Mouse (Mus musculus) c-Kit-positive CD71-negative TER-119-negative erythroid progenitor cells, embryonic 14.5 days (primary cell): ENCODE data around the gene Zbtb44.
"Not testable (repeated sequence)": the region's sequence is repeated elsewhere in the genome, so short reads cannot be mapped to it uniquely, and the experiment has no call there.

Experiments used
- DNase-seq: peaks from one replicate; pipeline ENCODE4 v3.0.0-alpha.2; 2013; ENCODE audit warnings: low read depth

Zbtb44 gene

DNA sequence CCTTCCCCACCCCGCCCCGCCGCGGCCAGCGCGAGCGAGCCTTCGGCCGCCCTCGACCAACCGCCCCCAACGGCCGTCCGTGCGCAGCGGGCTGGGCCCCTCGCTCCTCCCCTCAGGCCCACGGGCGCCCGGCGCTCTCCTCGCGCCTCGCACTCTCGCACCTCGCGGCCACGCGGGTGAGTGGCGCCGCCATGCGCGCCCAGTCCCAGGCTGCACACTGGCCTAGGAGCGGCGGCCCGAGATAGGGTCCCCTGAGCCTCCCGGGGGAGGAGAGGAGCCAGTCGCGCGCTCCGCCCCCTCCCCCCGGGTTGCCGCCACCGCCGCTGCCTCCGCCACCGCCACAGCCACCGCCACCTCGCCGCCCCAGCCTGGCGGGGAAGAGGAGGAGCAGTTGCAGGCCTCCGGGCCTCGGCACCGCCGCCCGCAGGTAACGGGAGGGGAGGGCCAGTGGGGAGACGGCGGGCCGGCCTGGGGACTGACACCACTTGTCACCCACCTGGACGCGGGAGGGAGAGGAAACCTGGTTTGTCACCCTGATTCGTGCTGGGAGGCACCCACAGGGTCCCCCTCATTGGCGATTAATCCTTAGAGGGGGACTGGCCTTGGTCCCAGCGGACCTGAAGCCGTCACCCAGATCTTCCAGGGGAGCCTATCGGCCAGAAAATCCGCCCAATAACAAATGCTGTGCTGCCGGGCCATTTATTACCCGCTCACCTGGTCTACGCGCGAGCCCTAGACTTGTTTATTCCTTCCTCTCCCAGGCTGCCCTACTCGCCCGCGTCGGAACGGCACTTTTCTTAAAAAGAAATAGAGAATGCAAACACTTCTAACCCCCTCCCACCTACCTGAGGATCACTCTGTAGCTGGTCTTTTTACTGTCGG lies at the start of gene Zbtb44:
Gene Zbtb44 (plus strand): TSS at position 113 of the 882 bp plus-strand sequence.
- DNase-seq: peak; percentile 41

DNA sequence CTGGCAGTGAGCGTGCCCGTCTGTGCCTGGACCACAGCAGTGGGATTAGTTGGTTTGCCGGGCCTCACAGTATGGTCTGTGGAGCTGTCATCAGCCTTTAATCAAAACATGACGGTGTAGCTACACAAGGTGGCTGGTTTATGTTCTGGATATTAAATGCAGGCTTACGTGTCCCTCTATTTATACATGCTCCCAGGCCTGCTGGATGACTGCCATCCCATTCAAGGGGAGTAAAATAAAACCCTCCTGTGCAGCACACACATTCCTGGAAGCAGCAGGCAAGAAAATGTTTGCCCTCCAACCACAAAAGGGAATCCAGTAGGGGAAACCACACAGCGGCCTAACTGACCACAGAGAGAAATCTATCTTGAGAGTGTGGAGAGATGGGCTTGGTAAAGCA lies 44.7 kb upstream of the Zbtb44 start:
- DNase-seq: no peak

DNA sequence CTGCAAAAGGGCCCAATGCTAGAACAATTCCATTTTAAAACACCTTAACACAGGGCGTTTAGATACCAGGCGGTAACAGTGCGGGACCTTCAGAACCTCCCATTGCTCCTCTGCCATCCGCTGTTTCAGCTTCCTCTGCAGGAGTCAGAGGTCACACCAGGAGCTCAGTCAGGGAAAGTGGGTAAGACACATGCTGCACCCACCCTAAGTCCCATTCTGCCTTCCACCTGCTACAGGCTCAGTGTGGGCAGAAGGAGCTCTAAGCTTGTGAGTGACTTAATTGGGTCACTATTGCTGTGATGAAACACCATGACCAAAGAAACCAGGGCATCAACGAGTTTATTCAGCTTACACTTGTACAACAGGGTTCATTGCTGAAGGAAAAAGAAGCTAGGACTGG lies 37.3 kb upstream of the Zbtb44 start:
- no peak for DNase-seq

DNA sequence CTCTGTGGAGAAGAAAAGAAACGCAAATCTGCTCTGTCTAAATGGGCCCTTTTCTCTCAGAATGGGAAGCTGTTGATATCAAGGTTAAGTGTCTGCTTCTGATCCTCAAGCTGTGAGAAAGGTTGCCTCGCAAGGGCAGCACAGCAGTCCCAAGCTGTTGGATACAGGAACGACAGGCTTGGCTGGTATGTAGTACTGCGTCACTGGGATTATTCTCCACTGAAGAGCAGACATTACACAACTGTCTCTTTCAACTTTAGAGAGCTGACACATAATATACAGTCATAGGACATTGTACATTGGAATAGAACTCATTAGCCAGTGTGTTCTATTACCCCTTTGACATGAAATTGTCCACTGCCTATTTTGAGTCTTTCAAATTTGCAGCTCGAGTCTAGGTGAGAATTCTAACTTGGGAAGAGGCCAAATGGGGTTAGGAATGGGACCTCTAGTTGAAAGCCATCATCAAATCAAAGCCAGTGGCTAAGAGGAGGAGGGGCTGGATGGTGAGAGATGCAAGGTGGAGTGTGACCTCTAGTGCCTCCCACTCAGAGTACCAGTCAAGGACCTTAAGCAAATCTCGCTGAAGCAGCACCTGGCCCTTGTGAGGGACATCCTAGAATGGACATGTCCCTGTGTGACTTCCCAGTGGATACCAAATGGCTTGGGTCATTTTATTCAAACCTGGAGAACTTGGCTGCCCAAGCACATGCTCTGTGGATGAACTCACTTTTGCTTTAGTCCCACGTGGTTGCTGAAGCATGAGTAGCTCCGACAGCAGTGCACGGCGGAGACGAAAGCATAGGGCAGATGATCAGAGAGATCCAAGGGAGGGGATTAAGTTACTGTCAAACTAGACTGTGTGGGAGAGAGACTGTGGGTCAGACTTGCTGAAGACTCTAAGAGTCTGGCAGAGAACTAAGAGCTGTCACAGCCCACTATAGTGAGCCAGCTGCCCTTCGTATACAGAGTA lies 33.6 kb upstream of the Zbtb44 start:
- DNase-seq: no peak

DNA sequence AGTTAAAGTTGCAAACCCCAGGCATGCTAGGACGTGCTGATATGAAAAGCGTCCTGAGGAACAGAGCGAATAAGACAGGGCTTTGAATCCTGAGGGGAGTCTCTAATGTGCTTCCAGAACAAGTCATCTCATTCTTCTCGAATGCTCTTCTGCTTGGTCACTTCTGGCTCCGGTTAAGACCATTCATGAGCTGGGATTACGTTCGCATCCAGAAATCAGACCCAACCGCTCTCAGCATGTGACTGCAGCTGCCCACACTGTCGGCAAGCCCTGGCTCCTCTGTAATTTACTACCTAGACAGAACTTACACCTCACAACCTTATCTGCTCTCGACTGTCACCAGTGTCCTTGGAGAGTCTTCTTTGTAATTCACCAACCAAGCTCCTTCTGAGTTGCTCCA lies 29.8 kb upstream of the Zbtb44 start:
- no peak for DNase-seq

DNA sequence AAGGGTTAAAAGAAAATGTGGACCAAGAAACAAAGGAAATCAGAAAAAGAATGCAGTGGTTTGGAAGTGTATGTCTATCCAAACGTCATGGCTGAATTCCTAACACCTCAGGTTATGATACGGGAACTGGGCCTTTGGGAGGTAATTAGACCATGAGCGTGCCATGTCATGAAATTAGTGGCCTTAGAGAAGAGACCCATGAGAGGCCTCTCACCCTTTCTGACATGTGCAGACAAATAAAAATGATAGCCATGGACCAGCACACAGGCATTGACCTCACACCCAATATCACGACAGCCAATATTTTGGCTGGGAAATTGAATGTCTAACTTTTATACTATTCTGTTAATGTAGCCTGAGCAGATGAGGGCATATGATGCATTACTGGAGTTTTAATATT lies 27.9 kb upstream of the Zbtb44 start:
- DNase-seq: no peak

DNA sequence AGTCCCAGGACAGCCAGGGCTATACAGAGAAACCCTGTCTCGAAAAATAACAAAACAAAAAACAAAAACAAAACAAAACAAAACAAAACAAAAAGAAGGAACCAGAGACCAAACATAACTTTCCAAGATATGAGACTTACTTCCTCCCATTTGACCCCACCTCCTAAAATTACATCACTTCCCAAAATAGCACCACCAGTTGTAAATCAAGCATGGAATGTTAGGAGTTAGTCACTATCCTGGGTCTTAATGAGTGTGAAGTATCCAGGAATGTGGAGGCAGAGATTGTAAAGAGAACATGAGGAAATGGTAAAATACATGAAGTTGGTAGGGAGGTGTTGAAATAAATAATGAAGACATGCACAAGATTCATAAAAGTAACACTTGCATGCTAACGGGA lies 21.1 kb upstream of the Zbtb44 start:
- DNase-seq: no peak

DNA sequence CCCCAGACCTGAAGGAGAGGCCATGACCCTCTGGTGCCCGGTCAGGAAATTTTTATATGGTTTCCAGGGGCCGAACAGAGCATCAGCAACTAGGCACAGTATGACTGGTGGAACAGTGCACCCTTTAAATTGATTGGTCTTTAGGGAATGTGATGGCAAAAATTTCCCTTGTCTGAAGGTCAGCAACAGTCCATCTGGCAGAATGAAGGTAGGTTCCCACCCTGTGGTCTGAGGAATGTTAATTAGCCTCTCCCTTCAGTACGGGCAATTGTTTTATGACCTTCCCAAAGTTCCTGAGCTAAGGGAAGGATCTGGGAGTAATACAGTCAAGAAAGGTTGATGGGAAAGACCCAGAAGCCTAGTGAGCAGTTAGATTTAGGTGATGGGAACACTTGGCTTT lies 20.4 kb upstream of the Zbtb44 start:
- DNase-seq: no peak

DNA sequence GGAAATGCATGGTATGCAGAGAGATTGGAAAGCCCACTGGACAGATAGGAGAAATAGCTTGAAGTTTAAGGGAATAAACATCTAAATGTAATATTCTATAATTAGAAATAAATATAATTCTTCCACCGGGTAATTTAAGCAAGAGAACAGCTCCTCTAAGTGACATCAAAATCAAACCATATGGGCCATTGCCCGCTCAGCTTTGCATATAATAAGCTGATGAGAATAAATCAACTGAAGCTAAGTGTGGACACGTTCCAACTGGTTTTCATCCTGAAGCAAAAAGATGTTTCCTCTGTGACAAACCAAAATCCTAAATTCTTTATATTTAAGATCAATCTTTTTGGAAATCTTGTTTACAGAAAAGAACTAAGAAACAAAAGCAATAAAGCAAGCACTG lies 19.7 kb upstream of the Zbtb44 start:
- no peak for DNase-seq

DNA sequence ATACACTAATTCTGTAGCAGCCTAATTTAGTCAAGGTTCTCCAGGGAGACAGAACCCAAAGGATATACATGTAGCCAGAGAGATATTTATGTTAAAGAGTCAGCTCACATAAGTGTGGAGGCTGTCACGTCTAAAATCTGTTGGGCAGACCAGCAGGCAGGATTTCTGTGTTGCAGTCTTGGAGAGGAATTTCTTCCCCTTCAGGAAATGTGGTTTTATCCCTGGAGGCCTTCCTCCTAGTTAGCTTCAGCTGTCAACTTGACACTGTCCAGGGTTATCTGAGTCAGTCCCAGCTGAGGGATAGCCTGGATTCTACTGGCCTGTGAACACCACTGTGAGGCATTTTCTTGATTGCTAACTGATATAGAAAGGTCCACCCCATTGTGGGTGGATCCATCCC lies 18.9 kb upstream of the Zbtb44 start:
- DNase-seq: no peak

DNA sequence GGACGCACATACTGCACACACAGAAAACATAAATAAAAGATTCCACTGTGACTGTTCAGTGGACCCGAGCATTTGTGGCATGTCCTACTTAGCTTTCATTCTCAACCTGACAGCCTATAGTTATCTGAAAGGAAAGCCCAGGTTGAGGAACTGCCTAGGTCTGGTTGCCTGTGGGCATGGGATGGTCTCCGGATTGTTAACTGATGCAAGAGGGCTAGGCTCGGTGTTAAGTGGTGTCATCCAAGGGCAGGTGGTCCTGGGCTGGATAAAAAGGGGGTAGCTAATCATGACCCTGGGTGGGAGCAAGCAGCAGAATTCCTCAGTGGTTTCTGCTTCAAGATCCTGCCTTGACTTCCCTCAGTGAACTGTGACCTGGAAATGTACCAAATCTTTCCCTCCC lies 17.8 kb upstream of the Zbtb44 start:
- no peak for DNase-seq

DNA sequence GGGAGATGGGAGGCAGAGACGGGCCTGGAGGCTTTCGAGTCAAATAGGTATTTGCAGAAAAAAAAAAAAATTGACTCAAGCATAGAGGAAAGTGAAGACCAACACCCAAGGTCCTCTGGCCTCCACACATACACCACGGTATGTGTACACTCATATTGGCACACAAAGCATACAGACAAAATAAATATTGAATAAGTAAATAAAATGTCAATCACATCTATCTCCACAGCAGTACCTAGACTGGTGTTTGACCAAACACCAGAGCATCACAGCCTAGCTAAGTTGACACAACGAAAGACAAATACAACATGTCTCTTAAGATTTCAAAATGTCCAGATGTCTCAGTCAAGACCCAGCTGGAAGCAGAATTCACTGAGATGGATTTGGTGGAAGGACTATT lies 17.0 kb upstream of the Zbtb44 start:
- no peak for DNase-seq

DNA sequence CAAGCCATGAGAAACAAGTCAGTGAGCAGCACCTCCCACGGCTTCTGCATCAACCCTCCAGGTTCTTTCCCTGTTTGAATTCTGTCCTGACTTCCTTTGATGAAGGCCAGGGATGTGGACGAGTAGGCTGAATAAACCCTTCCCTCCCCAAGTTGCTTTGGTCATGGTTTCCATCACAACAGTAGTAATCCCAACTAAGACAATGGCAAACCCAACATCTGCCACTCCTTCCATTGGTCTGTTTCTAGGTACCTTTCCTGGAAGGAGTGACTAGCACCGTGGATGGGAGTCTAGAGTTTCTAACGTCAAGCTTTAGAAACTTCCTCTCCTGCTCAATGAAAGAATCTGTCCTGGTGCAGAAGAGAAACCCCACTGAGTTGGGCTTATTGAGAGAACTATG lies 12.8 kb upstream of the Zbtb44 start:
- no peak for DNase-seq

DNA sequence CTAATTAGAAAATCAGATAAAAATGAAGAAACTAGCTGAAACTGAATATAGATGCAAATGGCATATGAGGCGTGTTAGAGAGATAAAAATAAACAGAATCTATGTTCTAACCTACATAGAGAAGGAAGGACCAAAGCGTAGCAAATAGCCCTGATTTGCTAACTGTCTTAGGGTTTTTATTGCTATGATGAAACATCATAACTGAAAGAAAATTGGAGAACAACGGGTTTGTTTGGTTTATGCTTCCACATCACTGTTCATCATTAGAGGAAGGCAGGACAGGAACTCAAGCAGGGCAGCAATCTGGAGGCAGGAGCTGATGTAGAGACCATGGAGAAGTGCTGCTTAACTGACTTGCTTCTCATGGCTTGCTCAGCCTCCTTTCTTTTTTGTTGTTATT lies 12.3 kb upstream of the Zbtb44 start:
- DNase-seq: no peak

DNA sequence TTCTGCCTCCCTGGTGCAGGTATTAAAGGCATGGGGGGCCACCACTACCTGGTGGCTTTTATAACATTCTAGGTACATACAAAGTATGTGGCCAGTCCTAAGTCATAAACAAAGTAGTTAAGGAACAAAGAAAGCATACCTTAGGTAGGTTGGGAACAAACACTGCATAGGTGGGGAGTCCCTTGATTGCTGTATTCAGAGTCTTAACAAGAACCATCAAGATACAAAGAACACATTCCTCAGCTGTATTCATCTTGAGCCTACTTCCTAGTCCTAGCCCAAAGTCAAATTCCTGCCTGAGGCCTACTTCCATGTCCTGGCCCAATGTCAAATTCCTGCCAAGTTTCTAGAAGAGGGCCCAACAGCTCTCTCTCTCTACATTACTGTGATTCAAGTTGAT lies 11.7 kb upstream of the Zbtb44 start:
- no peak for DNase-seq

DNA sequence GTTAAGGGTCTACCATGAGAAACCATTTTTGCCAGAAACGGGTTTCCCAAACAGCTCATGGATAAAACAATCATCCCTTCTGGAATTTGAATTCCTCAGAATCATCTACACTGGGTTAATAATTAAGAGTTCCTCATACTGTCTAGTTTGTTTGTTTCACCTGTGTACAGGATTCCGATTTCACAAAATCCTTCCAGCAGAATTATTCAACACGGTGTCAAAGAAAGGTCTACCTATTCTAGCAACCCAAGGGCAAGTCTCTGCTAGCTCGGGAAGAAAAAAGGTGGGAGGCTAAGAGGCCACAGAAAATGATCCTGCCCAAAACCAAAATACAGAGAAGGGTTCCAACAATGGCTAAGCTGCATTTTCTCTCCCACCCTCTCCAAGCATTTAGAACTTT lies 2.2 kb upstream of the Zbtb44 start:
- DNase-seq: no peak

DNA sequence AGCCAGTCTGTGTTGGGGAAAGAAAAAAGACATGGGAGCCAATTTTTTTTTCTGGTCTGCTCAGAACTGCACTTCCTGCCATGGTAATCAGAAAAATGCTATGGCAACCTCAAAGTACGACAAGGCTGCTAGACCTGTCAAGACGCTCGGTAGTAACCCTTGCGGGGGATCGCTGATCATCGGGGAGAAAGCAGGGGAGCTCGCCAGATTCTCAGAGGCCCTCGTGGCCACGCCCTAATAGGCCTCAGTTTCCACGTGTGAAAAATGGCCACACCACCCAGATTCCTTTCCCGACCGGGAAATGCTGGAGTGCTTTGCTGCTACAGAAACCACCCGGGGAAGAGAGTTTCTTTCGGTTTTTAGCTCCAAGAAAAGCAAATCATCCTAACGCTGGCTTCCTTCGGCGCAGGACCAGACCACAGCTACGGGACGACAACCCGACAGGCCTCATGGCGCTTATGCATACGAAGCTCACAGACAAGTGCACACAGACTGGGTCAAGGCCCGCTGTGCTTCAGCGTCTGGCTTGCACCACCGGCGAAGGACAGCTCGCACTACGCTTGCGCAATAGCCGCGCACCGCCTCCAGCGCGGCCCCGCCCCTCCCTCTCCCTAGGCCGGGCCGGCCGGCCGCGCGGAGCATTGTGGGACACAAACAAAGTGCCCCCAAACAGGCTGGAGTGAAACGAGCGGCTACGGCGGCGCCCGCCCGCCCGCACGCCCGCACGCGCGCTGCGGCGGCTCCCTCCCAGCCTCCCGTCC lies 513 bp upstream of the Zbtb44 start:
- DNase-seq: peak; percentile 81

DNA sequence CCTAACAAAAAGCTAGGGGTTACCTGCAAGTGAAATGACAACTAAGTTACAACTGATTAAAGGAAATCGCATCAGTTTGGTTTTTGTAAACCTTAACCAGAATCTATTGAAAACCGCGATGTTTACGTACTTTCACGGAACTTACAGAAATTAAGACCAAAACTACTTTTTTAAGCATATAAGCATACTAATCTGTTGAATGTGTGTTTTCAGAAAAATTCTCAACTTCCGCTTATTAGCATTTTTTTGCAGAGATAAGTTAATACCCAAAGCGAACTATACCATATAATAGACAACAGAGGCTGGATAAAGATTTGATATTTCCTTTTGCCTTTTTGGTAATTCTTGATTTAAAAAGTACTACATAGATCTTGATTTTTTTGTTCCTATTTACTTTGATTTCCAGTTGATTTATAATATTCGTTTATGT lies 985 bp downstream of the Zbtb44 start:
- DNase-seq: no peak

DNA sequence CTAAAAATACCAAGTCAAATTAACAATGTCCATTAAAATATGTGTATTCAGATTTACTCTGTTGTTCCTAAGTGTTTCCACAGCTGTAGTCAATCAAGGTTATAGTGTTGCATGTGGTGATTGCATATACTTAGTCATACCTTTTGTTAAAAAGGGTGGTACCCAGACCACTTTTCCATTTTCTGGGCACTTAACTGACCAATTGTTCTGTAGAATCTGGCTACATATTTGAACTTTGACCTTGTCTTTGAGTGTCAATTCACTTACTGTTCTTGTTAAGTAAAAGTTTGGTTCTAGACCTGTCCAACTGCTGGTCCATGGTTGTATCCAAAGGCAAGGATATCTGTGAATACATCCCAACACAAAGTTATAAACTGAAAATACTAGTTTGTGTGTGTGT lies 2.1 kb downstream of the Zbtb44 start:
- DNase-seq: no peak

DNA sequence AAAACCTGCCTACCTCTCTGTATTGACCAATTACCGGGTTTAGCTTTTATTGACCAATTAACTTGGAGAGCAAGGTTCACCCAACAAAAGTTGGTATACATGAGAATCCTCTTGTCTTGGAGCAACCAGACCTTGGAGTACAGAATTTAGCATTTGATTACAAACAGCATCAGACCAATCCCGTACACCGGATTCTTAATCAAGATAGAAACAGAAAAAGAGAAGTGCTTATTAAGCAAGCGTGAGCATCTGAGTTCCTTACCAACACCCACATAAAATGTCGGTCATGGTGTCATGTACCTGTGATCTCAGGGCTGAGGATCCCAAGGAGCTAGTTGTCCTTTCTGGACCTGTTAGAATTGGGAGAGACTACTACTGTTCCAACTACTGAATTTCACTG lies 19.8 kb downstream of the Zbtb44 start:
- no peak for DNase-seq

DNA sequence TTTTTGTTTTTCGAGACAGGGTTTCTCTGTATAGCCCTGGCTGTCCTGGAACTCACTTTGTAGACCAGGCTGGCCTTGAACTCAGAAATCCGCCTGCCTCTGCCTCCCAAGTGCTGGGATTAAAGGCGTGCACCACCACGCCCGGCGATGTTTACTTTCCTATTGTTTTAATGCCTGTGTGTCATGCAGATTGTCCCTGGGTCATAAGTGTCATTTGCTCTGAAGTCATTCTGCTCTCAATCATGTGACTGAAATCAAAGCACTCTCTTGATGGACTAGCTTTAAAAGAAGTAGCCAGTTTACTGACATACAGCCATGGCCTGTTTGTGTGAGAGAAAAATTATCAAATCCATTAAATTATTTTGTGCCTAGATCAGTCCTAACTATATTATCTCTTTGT lies 21.1 kb downstream of the Zbtb44 start:
- DNase-seq: not testable (repeated sequence)

DNA sequence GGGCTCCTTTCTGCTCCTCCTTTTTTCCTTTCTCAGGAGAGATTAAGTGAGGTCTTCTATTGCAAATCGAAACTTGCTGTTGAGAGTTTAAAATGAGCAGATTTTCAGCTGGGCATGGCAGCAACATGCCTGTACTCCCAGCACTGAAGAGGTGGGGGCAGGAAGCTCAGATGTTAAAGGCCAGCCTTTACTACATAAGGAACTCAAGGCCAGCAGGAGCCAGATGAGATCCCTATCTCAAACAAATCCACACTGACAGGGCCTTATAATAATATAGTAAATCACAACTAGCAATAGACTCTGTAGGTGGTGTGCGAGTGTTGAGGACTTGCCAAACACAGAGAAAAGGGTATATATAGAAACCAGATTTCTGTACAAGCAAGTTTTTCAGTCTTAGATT lies 28.3 kb downstream of the Zbtb44 start:
- DNase-seq: no peak
